Mouse (Mus musculus) neural tube, embryonic 14.5 days (tissue): ENCODE data around the gene Socs7. TPM values are rescaled to one million over a fixed set of nuclear protein-coding genes. Genes with fewer than 3 reads are reported as not detected.

Experiments used
- ATAC-seq: fragments of 200-750 bp; cut with Nextera tagmentation; 2 replicates; pipeline ENCODE4 v1.8.0; 2017; ENCODE audit warnings: low read depth, mild to moderate bottlenecking, moderate TSS enrichment, moderate library complexity
- H3K27ac ChIP-seq: fragments of 300-500 bp; sonication (generic); 2 replicates; pipeline ENCODE4 v1.5.1; 2014; ENCODE audit warnings: low read depth, mild to moderate bottlenecking, control low read depth, low read length, moderate library complexity, mixed read lengths
- H3K27me3 ChIP-seq: fragments of 300-500 bp; sonication (generic); 2 replicates; pipeline ENCODE4 v1.6.1; 2014; ENCODE audit warnings: low read length; ENCODE audit not compliant: control insufficient read depth, insufficient read depth
- H3K36me3 ChIP-seq: fragments of 300-500 bp; sonication (generic); 2 replicates; pipeline ENCODE4 v1.6.1; 2014; ENCODE audit warnings: low read length, mixed read lengths; ENCODE audit not compliant: control insufficient read depth, insufficient read depth
- H3K4me1 ChIP-seq: fragments of 300-500 bp; sonication (generic); 2 replicates; pipeline ENCODE4 v1.6.1; 2014; ENCODE audit warnings: low read length; ENCODE audit not compliant: control insufficient read depth, insufficient read depth
- H3K4me2 ChIP-seq: fragments of 300-500 bp; sonication (generic); 2 replicates; pipeline ENCODE4 v1.6.1; 2014; ENCODE audit warnings: mild to moderate bottlenecking, low read depth, low read length, control low read depth
- H3K4me3 ChIP-seq: fragments of 300-500 bp; sonication (generic); 2 replicates; pipeline ENCODE4 v1.5.1; 2014; ENCODE audit warnings: low read depth, low read length, control low read depth, mixed read lengths
- H3K9ac ChIP-seq: fragments of 300-500 bp; sonication (generic); replicated peaks from 2 replicates; pipeline ENCODE4 v1.6.1; 2014; ENCODE audit warnings: low read depth, mild to moderate bottlenecking, control low read depth, low read length, mixed read lengths
- H3K9me3 ChIP-seq: fragments of 300-500 bp; sonication (generic); 2 replicates; pipeline ENCODE4 v1.6.1; 2016; ENCODE audit warnings: low read length; ENCODE audit not compliant: control insufficient read depth
- WGBS: fragments of 180-500 bp; shearing (Covaris S2); extraction: QIAGEN DNeasy Blood & Tissue Kit; methylation state at CpG from one replicate; pipeline ENCODE4 v1.1.7; 2014; 5-methylcytosine and 5-hydroxymethylcytosine counted together
- polyA plus RNA-seq: library from polyadenylated mRNA; unstranded; fragments of >200 nt; fragmentation: Nextera tagmentation; extraction: Ambion mirVana; gene quantifications from 2 replicates; pipeline ENCODE4 v1.2.1, GENCODE M21; 2014

Socs7 gene
- polyA plus RNA-seq, 1 experiment from 2014 or later: 6.7 TPM

DNA sequence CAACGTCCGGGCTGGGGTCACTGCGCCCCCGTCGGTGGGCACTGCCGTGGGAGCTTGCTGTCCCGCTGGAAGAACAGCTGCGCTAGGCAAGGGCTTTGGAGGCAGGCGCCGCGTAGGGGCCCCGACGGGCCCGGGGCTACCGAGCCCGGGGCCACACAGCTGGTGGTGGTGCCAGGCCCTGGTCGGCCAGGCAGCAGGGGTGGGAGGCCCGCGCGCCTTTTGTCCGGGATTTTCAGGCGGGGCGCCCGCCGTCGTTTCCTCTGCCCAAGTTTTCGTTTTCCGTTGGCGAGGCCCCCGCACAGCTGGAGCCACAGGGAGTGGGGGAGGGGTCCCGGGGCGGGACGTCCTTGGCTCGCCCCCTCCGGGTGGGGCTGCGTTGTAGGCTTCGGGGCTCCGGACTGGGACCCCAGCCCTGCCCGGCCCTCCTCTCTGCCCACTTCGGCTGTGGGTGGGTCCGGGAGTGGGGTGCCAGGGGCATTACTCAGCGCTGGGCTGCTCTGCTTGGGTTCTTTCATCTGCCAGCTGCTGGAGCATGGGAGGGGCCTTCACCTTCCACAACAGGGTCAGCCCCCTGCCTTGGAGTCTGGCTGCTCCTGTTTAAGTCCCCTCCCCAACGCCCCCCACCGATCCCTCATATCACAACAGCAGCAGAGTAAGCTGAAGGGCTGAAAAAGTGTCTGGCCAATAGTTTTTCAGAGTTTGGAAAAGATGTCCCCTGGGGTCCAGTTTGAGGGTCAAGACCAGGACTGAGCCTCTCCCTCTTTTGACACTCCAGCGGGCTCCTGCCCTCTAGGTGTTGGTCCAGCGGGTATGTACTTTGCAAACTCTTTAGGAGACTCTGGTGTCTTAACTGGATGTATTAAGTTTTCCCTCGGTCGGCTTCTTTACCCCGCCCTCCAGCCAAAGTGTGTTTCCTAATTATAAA lies 53.6 kb downstream of the Socs7 start:
- WGBS: 3% methylated on average over 38 of the region's 49 CpGs
- no peaks in the 10 kb centered on the region for H3K9me3 ChIP-seq
- H3K27ac ChIP-seq: no peak overlapping the region
- H3K27me3 ChIP-seq: 0 out of 2 replicates have a peak, but pooled peaks cover 2% of the 10 kb centered on the region
- peaks cover 9% of the 10 kb centered on the region for H3K4me1 ChIP-seq
- no peaks in the 10 kb centered on the region for H3K36me3 ChIP-seq
- H3K4me2 ChIP-seq: peak overlapping the region; percentile 52
- H3K9ac ChIP-seq: peak overlapping the region; percentile 34; the same call in 1 of the 2 replicates
- peak overlapping the region; percentile 38 for H3K4me3 ChIP-seq
- ATAC-seq: peak; percentile 19; the same call in 1 of the 2 replicates

DNA sequence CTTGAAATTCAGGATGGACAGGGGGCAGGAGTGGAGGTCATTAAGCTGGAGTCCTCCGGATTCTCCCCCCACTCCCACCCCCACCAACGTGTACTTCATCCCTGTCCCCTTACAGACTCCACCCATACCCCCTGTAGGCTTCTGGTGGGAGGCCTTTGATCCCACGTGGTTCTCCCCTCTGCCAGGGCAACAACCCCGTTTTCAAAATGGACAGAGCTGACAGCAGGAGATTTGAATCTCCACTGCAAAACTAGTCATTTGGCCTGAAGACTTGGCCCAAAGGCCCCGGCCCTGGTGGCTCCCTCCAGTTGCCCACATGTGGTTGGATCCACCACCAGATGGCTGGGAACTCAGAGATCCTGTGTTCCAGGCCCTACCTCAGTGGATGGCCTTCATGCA lies 54.3 kb downstream of the Socs7 start:
- Histone ChIP-seq H3K36me3 (no peaks in the 10 kb centered on the region), H3K4me2 (no peak overlapping the region), H3K9me3 (no peaks in the 10 kb centered on the region), H3K4me1 (peaks cover 9% of the 10 kb centered on the region), H3K9ac (no peak overlapping the region), H3K4me3 (no peak overlapping the region), H3K27ac (no peak overlapping the region), H3K27me3 (0 out of 2 replicates have a peak, but pooled peaks cover 2% of the 10 kb centered on the region)
- WGBS: 7% methylated on average over 5 of the region's 5 CpGs
- no peak for ATAC-seq

DNA sequence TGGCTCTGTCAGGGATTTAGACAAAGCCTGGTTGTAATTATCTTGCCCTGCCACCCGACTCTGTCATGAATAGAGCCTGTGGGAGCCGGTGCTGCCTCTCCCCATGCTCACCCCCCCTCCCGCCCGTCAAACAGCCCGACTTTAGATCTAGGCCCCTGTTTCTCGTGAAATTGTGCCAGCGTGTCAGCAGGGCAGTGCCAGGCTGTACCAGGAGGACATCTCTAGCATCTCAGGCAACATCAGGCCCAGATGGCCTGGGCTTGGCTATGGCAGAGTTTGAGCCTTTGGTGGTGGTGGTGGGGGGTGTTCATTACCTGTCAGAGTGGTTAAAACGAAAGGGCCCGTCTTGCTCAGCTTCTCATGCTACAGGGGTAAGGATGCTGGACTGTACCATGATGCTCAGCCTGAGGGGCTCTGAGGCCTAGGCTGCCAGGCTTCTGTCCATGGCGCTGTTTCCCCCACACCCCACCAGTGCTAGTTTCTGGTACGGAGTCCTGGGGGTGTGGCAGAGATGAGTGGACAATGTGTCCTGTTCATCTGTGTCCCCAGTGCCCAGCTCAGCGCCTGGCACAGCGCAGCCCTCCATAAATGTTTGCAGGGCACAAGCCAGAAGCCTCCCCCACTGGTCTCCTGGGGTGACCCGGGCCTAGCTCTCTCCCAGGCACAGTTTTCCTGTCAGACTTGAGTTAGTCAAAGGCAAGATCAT lies 56.6 kb downstream of the Socs7 start:
- Histone ChIP-seq H3K36me3 (no peaks in the 10 kb centered on the region), H3K4me2 (no peak overlapping the region), H3K4me1 (peaks cover 9% of the 10 kb centered on the region), H3K27me3 (0 out of 2 replicates have a peak, but pooled peaks cover 2% of the 10 kb centered on the region), H3K27ac (no peak overlapping the region), H3K4me3 (no peak overlapping the region), H3K9me3 (no peaks in the 10 kb centered on the region), H3K9ac (no peak overlapping the region)
- WGBS: 68% methylated on average over 14 of the region's 14 CpGs
- ATAC-seq: no peak

DNA sequence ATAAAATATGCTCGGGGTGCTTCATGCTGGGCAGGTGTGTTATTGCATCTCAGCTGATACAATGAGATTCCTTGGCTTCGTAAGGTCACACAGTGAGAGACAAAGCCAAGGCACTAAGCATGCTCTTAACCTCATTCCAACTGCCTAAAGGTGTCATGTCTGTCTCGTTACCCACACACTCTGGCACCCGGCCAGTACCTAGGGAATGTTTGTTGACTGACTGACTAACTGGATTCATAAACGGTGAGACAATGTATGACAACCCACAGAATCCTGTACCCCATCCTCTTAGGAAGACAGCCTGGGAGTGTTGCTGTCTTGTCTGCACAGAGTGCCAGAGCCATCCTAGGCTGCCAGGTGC lies 57.2 kb downstream of the Socs7 start:
- no peak for ATAC-seq
- no peak overlapping the region for H3K9ac ChIP-seq
- H3K4me3 ChIP-seq: no peak overlapping the region
- peaks cover 9% of the 10 kb centered on the region for H3K4me1 ChIP-seq
- H3K9me3 ChIP-seq: no peaks in the 10 kb centered on the region
- no peaks in the 10 kb centered on the region for H3K36me3 ChIP-seq
- H3K27ac ChIP-seq: no peak overlapping the region
- WGBS: 68% methylated on average over 5 of the region's 5 CpGs
- 0 out of 2 replicates have a peak, but pooled peaks cover 2% of the 10 kb centered on the region for H3K27me3 ChIP-seq
- no peak overlapping the region for H3K4me2 ChIP-seq

DNA sequence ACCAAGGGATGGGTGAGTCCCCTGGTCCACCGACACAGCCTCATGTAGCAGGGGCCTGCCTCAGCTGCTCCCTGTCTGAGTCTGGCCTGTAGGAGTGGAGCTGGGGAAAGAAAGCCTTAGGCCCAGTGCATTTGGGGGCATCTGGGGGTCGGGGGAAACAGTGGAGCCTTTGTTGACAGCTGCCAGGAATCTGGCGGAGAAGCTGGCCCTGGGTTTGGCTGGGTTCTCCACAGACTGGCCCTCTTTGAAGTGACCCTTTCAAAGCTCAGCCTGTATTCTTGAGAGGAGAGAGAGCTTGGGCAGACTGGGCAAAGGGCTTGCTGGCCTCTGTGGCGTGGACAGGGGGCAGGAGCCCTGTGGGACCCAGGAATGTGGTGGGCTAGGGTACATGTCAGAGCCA lies 60.2 kb downstream of the Socs7 start:
- no peak overlapping the region for H3K27ac ChIP-seq
- ATAC-seq: no peak
- no peaks in the 10 kb centered on the region for H3K9me3 ChIP-seq
- H3K4me2 ChIP-seq: no peak overlapping the region
- H3K36me3 ChIP-seq: no peaks in the 10 kb centered on the region
- WGBS: 40% methylated on average over 4 of the region's 4 CpGs
- H3K9ac ChIP-seq: no peak overlapping the region
- H3K27me3 ChIP-seq: no peaks in the 10 kb centered on the region
- no peak overlapping the region for H3K4me3 ChIP-seq
- no peaks in the 10 kb centered on the region for H3K4me1 ChIP-seq

DNA sequence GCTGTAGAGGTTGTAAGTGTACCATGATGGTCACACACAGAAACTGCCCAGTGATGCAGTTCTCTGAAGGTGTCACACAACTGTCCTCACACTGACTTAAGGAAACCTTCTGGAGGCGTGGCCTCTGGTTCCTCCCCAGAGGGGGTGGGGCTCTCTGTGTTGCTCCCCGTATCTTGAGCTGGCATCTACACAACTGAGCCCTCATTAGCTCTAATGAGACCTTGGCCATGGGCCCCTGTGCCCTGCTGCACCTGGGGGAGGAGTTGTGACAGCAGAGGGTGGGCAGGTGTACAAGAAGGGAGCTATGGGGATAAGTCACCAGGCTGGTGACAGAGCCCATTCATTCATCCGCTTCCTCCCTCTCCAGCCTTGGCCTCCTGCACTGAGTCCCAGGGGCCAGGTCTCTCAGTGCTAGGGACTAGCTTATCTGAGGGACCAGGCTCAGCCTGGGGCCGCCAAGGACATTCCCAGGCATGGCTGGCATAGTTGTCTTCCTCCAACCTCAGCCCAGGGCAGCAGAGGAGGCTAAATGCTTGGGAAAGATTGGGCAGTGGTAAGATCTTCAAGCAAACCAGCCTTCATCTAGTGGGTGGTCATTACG lies 61.8 kb downstream of the Socs7 start:
- peaks cover 9% of the 10 kb centered on the region for H3K4me1 ChIP-seq

DNA sequence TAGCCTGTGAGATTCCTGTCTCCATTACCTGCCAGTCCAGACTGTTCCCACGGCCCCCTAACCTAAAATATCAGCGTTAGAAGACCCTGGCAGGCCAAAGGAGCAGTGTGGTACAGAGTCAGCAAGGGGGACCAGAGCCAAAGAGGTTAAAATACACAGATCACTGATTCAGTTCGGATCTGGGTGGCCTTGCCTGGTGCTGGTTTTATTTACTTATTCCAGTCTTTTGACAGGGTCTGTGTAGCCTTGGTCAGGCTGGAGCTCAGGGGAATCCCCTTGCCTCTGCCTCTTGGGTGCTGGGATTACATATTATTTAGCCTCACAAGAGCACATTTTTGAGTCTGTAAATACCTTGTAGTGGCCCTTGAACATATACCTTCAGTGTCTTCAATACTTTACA lies 62.5 kb downstream of the Socs7 start:
- Histone ChIP-seq H3K4me3 (no peak overlapping the region), H3K9me3 (no peaks in the 10 kb centered on the region), H3K27me3 (no peaks in the 10 kb centered on the region), H3K36me3 (no peaks in the 10 kb centered on the region), H3K4me2 (no peak overlapping the region), H3K9ac (no peak overlapping the region), H3K4me1 (peaks cover 9% of the 10 kb centered on the region), H3K27ac (no peak overlapping the region)
- 75% methylated on average over 3 of the region's 3 CpGs for WGBS
- ATAC-seq: no peak

More for the DNA sequence above, 61.8 kb downstream of the Socs7 start:
- H3K9me3 ChIP-seq: no peaks in the 10 kb centered on the region
- H3K27me3 ChIP-seq: no peaks in the 10 kb centered on the region
- H3K4me2 ChIP-seq: no peak overlapping the region
- no peaks in the 10 kb centered on the region for H3K36me3 ChIP-seq
- no peak overlapping the region for H3K9ac ChIP-seq
- no peak overlapping the region for H3K4me3 ChIP-seq
- no peak for ATAC-seq
- 70% methylated on average over 5 of the region's 5 CpGs for WGBS
- H3K27ac ChIP-seq: no peak overlapping the region

DNA sequence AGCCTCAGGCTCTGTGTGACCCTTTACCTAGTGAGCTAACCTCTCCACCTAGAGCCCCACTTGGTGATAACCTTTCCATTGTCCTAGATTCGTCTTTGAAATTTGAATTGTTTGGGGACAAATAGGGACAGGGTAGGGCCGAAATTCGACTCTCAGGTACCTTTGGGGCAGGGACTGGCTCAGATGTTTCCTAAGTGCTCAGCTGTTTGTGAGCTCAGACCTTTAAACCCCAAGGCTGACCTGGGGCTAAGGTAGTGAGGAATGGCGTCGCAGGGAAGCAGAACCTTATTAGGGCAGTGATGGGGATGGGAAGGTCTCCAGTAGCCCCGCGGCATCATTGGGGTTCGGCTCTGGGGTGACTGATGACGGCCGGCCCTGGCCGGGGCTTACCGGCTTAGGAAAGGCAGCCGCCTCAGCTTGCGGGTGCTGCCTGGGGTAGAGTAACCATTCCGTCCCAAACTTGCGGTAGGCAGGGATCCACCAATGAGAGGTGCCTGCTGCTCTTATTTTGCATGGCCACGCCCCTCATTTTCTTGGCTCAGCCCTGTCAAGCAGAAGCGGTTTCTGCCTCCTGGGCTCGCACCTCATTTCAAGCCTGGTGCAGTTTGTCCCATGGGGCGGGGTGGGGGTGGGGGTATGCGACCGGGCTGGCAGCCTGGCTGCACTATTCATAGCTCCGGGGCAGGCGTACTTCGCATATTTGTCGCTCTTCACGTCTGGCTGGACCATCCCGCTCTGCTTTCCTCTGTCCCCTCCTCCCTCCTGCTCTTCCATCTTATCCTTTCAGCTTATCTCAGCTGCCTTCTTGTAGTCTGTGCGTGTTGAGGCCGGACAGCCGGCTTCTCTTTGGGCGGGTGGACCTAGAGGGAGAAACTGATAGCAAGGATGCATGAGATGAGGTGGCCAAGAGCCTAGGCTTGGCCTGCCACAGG lies 65.7 kb downstream of the Socs7 start:
- no peaks in the 10 kb centered on the region for H3K9me3 ChIP-seq
- H3K27me3 ChIP-seq: no peaks in the 10 kb centered on the region
- ATAC-seq: peak; percentile 73; the same call in 1 of the 2 replicates
- WGBS: 2% methylated on average over 32 of the region's 32 CpGs
- peaks cover 9% of the 10 kb centered on the region for H3K4me1 ChIP-seq
- peak overlapping the region; percentile 63 for H3K4me2 ChIP-seq
- H3K27ac ChIP-seq: 0 out of 2 replicates have a peak overlapping the region, but pooled peaks have one; percentile 35
- H3K36me3 ChIP-seq: no peaks in the 10 kb centered on the region
- peak overlapping the region; percentile 27 for H3K4me3 ChIP-seq
- peak overlapping the region; percentile 30 for H3K9ac ChIP-seq
